Mouse (Mus musculus) limb, embryonic 14.5 days (tissue): ENCODE measurements around the gene Masp2. TPM values are rescaled to one million over a fixed set of nuclear protein-coding genes. Genes with fewer than 3 reads are reported as not detected.
A peak's percentile ranks its signal among the peaks of the same experiment; 100 is the strongest.

ENCODE experiments used
- ATAC-seq: fragments of 200-750 bp; cut with Nextera tagmentation; 2 replicates; pipeline ENCODE4 v1.8.0; 2017; ENCODE audit warnings: low read depth, moderate number of reproducible peaks, moderate TSS enrichment; ENCODE audit not compliant: low FRiP score
- DNase-seq: peaks from one replicate; pipeline ENCODE4 v3.0.0-alpha.2; 2015; ENCODE audit warnings: low spot score
- H3K27ac ChIP-seq: fragments of 300-500 bp; sonication (generic); replicated peaks from 2 replicates; pipeline ENCODE4 v1.5.1; 2014; ENCODE audit warnings: low read depth, mild to moderate bottlenecking, low read length, moderate library complexity, mixed read lengths
- H3K27me3 ChIP-seq: fragments of 300-500 bp; sonication (generic); 2 replicates; pipeline ENCODE4 v1.6.1; 2014; ENCODE audit warnings: low read length, mixed read lengths; ENCODE audit not compliant: control insufficient read depth, insufficient read depth
- H3K36me3 ChIP-seq: fragments of 300-500 bp; sonication (generic); 2 replicates; pipeline ENCODE4 v1.6.1; 2014; ENCODE audit warnings: mild to moderate bottlenecking, low read length, moderate library complexity, mixed read lengths; ENCODE audit not compliant: control insufficient read depth, insufficient read depth
- H3K4me1 ChIP-seq: fragments of 300-500 bp; sonication (generic); 2 replicates; pipeline ENCODE4 v1.6.1; 2014; ENCODE audit warnings: antibody characterized with exemption, low read length, mixed read lengths; ENCODE audit not compliant: control insufficient read depth, insufficient read depth
- H3K4me2 ChIP-seq: fragments of 300-500 bp; sonication (generic); replicated peaks from 2 replicates; pipeline ENCODE4 v1.6.1; 2014; ENCODE audit warnings: low read depth, mild to moderate bottlenecking, low read length, moderate library complexity; ENCODE audit not compliant: severe bottlenecking
- H3K4me3 ChIP-seq: fragments of 300-500 bp; sonication (generic); replicated peaks from 2 replicates; pipeline ENCODE4 v1.5.1; 2014; ENCODE audit warnings: low read length
- H3K9ac ChIP-seq: fragments of 300-500 bp; sonication (generic); 2 replicates; pipeline ENCODE4 v1.6.1; 2014; ENCODE audit warnings: mild to moderate bottlenecking, low read depth, low read length, moderate library complexity; ENCODE audit not compliant: severe bottlenecking
- H3K9me3 ChIP-seq: fragments of 300-500 bp; sonication (generic); 2 replicates; pipeline ENCODE4 v1.6.1; 2016; ENCODE audit warnings: low read length; ENCODE audit not compliant: control insufficient read depth
- POLR2A ChIP-seq: fragments of 200-500 bp; IDR thresholded peaks from 2 replicates; pipeline ENCODE4 v1.8.0; 2012; ENCODE audit warnings: inconsistent platforms, mild to moderate bottlenecking, moderate library complexity, borderline replicate concordance; ENCODE audit not compliant: insufficient read depth, insufficient read length; ENCODE audit errors: extremely low read depth
- WGBS: fragments of 180-500 bp; shearing (Covaris S2); extraction: QIAGEN DNeasy Blood & Tissue Kit; methylation state at CpG from one replicate; pipeline ENCODE4 v1.1.7; 2014; 5-methylcytosine and 5-hydroxymethylcytosine counted together
- polyA plus RNA-seq, 2 experiments: library from polyadenylated mRNA; depleted of rRNA in 1 of 2; stranded (reverse) in 1 of 2; unstranded in 1 of 2; fragments of >200 nt; fragmentation: Nextera tagmentation in 1 of 2; extraction: Ambion mirVana in 1 of 2; gene quantifications; 2 replicates each; pipeline versions ENCODE4 v1.2.1 to v1.2.3; 2012 to 2014

The Masp2 gene
- polyA plus RNA-seq, 2 experiments = 1.5 TPM; not detected in 1

DNA sequence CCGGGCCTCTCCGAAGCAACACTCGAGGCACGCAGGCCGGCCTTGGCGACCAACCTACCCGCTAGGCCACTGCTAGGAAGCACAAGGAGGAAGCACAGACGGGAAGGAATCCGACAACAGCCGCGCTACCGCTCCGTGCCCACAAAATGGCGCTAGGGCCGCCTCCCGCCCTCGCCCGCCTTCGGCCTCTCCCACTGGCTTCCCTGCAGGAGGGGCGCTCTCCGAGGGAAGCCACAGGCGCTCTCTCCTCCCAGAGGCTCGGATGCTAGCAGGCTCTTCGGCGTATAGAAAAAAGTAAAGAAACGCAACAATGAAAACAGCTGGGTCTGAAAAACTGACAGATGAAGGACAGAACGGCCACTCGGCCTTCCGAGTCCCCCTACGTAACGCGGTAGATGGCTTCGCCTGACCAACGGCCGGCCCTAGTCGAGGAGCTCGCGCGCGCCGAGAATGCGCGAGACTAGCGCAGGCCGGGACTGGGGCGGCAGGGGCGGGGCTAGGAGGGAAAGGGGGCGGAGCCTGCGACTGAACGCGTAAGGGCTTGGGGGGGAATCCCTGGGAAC, 24.4 kb downstream of the Masp2 start, which contains the start of gene Tardbp:
TSS of gene Tardbp (minus strand) at position 397 of the 563 bp plus-strand sequence.
- H3K4me1 ChIP-seq = peaks cover 13% of the 10 kb centered on the region
- H3K4me3 ChIP-seq = peak within 1 kb of the TSS; percentile 100
- 0% methylated on average over 48 of the region's 51 CpGs for whole genome bisulfite sequencing

DNA sequence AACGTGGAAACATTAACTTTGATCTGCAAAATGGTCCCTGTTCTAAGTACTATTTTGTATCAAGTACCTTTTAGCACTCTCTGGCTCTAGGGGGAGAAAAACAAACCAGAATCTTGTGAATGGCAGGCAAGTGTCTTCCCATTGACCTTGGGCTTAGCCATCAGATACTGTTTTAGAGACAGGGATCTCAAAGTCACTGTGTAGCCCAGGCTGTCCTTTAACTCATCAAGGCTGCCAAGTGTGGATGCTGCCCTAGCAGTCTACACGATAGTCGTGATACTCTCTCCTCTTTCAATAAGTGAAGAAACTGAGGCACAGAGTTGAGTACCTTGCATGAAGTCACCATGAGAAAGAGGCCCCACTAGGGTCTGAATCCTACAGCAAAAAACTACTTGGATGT, 24.9 kb downstream of the Masp2 start:
- Histone ChIP-seq H3K27me3 (no peaks in the 10 kb centered on the region), H3K4me3 (peak overlapping the region; percentile 100), H3K36me3 (peaks cover 30% of the 10 kb centered on the region), H3K4me2 (peak overlapping the region; percentile 88), H3K4me1 (peaks cover 13% of the 10 kb centered on the region), H3K9ac (no peak overlapping the region), H3K9me3 (no peaks in the 10 kb centered on the region), H3K27ac (no peak overlapping the region)
- DNase-seq (no peak), ATAC-seq (no peak; the same call in 1 of the 2 replicates)
- TF ChIP-seq POLR2A = no peak
- WGBS = 60% methylated on average over 3 of the region's 3 CpGs

More for the DNA sequence above, 24.4 kb downstream of the Masp2 start, which contains the start of gene Tardbp:
- DNase-seq = peak; percentile 95
- Histone ChIP-seq H3K27me3 (no peaks in the 10 kb centered on the region), H3K9ac (peak within 1 kb of the TSS; percentile 100), H3K36me3 (peaks cover 35% of the 10 kb centered on the region), H3K9me3 (no peaks in the 10 kb centered on the region), H3K4me2 (peak within 1 kb of the TSS; percentile 88), H3K27ac (peak within 1 kb of the TSS; percentile 98)
- TF ChIP-seq POLR2A = peak; percentile 90
- peak; percentile 97 for ATAC-seq

DNA sequence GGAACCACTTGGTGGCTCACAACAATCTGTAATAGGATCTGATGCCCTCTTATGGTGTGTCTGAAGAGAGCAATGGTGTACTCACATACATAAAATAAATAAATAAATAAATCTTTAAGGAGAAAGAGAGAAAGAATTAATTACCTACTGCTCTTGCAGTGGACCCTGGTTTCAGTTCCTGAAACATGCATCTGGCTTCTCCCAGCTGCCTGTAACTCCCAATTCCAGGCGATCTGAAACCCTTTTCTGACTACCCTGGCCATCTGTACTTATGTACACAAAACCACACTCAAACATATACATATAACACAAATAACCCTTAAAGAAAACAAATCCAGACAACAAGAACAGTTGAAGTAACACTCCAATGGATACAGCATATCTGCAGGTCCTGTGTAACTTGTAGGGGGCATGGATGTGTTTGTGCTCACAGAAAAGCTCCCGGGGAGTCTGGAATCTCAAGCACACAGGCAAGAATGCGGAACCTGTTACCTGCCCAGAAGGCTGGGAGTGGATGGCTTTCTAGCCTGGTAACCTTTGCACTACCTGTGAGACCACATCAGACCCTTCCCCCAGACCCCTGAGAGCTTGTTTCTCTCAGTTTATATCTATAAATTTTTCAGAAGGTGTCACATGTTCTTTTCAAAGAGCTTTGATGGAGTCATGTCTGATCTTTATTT, 29.8 kb downstream of the Masp2 start:
- Histone ChIP-seq H3K4me2 (no peak overlapping the region), H3K36me3 (no peaks in the 10 kb centered on the region), H3K4me1 (no peaks in the 10 kb centered on the region), H3K4me3 (no peak overlapping the region), H3K27me3 (no peaks in the 10 kb centered on the region), H3K27ac (no peak overlapping the region), H3K9ac (no peak overlapping the region), H3K9me3 (no peaks in the 10 kb centered on the region)
- TF ChIP-seq POLR2A = no peak
- no peak for ATAC-seq
- 61% methylated on average over 3 of the region's 3 CpGs for WGBS
- no peak for DNase-seq

- WGBS = 62% methylated on average over 2 of the region's 2 CpGs
- H3K27ac ChIP-seq = no peak overlapping the region
- no peaks in the 10 kb centered on the region for H3K9me3 ChIP-seq
- H3K27me3 ChIP-seq = no peaks in the 10 kb centered on the region
- DNase-seq = no peak
- H3K4me3 ChIP-seq = no peak overlapping the region
- H3K36me3 ChIP-seq = no peaks in the 10 kb centered on the region
- no peak overlapping the region for H3K9ac ChIP-seq
- no peak for ATAC-seq
- H3K4me1 ChIP-seq = no peaks in the 10 kb centered on the region
- TF ChIP-seq POLR2A = no peak
- H3K4me2 ChIP-seq = no peak overlapping the region
These were observed 31.2 kb downstream of the Masp2 start for GRCm38 (mm10) chr4:148633395-148634061.

- no peaks in the 10 kb centered on the region for H3K4me1 ChIP-seq
- no peak overlapping the region for H3K27ac ChIP-seq
- no peaks in the 10 kb centered on the region for H3K27me3 ChIP-seq
- no peaks in the 10 kb centered on the region for H3K9me3 ChIP-seq
- no peak for ATAC-seq
- H3K36me3 ChIP-seq = no peaks in the 10 kb centered on the region
- WGBS = 78% methylated on average over 2 of the region's 2 CpGs
- DNase-seq = no peak
- H3K4me2 ChIP-seq = no peak overlapping the region
- no peak overlapping the region for H3K4me3 ChIP-seq
- no peak overlapping the region for H3K9ac ChIP-seq
- no peak for TF ChIP-seq POLR2A
These were observed 33.0 kb downstream of the Masp2 start for GRCm38 (mm10) chr4:148635309-148635708.
